Mouse (Mus musculus): ENCODE data around the gene Chil6.
A peak's percentile ranks its signal among the peaks of the same experiment; 100 is the strongest.

Chil6 gene

DNA sequence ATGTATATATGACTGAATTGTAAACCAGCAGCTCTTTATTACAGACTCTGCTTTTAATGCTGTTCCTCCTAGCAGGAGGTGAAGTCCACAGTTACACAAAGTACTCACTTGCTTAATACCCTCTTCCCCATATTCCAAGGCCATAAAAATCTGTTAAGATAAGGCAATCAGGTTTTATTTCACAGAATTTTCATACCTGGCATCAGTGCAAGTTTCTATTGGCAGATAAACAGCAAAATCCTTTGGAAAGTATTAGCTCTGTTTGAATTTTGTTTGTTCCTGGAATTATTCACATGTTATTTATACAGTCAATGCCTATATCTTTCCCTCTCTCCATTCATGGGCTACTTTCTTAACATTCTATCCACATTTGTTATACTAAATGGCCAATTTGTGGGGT, at the start of gene Chil6:
TSS of gene Chil6 (minus strand) at position 101 of the 400 bp plus-strand sequence.
- DNase-seq, result no peak

GRCm38 (mm10) chr3:106452616-106453015, 46.6 kb upstream of the Chil6 start:
- no peak for DNase-seq

DNA sequence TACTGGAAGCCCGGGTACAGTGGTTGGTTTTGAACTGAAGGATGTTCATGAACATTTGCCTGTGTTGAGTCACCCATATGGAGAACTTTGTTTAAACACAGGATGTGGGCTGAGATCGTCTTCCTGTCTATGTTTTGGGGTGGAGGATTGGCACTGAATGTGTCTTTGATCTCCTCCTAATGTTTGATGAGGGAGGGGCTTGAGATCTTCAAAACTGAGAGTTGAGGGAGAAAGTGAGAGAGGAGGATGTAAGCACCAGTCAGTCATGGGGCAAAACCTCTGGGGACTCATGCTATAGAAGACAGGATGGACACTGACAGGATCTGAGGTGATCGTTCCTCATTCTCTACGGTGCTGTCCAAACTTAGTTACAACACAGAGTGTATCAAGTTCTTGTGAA, 43.6 kb upstream of the Chil6 start:
- DNase-seq, result no peak

DNA sequence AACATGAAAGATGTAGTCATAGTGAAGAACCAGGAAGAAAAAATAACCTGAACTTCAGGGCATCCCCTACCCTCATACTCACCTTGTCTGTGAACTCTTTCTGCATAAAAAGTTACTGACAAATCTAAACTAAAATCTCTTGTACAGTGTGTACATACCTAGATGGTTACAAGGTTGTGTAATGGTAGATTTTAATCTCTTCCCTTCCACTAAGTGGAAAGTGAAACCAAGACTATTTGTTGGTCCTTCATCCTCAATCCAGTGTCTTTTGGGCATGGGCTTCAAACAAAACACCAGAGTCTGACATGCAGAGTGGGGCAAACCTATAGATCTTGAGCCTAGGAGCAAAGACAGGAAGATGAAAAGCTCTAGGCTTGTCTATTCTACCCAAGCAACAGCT, 43.0 kb upstream of the Chil6 start:
- DNase-seq, result no peak

GRCm38 (mm10) chr3:106448571-106448970, 42.6 kb upstream of the Chil6 start:
- DNase-seq, result peak; percentile 37

Measured in kidney, postnatal 10 days (tissue).